Mouse (Mus musculus) heart, postnatal 10 days (tissue): ENCODE data around the gene Fancl. TPM values are rescaled to one million over a fixed set of nuclear protein-coding genes. Genes with fewer than 3 reads are reported as not detected.

Experiments
- DNase-seq, 2 experiments: peaks; one replicate each; pipeline ENCODE4 v3.0.0; 2021
- intact Hi-C: fragments of 180-260 bp; cut with DNase I; formaldehyde crosslinking; loops from one replicate; pipeline ENCODE4 v1.15.1; 2025
- total RNA-seq, 2 experiments: library from RNA; stranded (reverse); gene quantifications; 2 replicates each; pipeline ENCODE4 v1.2.3; 2021

Gene Fancl
- total RNA-seq, 2 experiments from 2014 or later, result 9.6 to 12.1 TPM

DNA sequence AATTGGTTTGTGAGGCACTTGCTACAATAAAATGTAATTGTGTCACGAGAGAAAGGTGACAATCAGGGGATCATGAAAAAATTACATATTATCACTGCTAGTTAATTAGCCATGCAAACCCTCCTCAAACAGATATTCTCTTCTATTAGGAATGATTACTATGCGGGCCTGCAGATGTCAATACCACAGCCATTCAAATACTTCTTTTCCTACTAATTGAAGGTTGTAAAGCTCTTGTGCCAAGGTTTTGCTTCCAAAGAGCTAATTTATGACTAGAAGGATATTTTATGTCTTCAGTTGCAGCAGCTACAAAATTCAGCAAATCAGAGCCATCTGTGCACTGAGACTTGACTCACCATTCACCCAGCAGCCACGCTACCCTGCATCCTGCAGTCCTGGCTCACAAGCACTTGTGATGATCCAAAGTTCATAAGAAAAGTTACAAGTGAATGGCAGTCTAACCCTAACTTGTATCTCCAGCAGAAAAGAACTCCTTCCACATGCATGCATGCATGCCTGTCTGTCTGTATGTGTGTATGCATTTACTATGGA lies 95.8 kb downstream of the Fancl start:
- intact Hi-C loops, result no loop called here
- no peak for DNase-seq

DNA sequence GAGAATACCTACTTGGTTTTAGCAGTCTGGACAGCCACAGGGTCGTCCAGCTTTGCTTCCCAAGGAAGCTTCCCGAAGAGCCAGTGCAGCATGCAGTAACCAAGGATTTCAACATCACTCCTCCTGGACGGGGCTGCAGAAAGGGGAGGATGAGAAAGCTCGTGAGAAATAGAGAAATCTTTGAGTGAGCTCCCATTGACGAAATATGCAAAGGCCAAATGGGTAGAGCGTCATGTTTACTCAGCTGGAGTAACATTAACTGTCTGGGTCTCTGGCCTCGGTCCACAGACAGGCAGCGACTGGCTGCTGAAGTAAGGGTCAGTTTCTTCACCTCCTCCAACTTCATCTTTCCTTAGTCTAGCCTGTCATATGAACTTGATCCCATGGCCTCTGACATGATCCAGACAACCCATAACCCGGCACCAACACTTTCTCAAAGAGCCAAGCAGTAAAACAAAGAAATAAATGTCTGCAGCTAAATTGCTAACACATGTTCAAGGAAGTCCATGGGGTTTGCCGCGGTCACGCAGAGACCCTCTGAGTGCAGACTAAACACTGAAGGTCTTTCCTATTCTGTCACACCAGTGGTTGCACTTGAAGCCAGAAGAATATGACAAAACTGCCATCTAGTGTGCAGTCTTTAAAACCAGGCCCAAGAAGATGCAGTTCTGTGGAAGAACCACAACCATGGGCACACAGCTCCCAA lies 104.0 kb downstream of the Fancl start:
- peak; percentile 48 to 51 for DNase-seq
- intact Hi-C loops, result loop anchor here (5.0 kb wide), 1 partner anchor 288 kb away; no protein-coding TSS in a partner anchor

DNA sequence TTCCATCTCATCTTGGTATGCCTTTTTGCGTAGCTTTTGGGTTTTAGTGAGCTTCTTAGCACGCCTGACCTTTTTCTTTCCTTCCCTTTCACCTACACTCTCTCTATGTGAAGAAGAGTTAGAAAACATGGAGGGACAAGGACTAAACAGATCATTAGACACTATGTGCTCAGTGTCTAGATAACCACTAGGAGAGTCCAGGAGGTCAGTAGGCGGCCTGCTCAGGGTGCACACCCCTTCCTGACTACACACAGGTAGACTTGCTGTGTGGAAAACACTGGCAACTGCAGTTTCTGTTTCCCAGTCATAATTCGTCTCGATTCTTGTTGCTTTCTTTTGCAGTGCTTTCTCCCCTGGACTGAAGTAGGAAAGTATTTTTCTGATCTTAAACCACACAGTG lies 110.0 kb downstream of the Fancl start:
- no peak for DNase-seq
- intact Hi-C loops, result no loop called here

DNA sequence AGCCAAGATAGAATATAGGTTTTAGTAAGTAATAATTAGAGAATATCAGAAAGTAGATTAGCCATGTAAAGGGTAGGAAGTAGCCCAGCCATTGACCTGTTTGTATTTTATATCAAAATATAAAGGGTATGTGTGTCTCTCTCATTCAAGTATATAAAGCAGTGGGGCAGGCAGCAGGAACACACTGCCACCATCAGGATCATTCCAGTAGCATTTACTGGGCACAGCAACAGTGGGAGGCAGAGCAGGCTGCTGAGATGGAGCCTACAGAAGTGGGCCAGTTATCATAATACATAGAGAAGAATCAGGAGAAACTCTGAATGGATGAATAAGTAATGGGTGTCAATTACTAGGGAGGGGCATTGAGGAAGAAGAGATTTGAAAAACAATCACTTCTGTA lies 127.7 kb downstream of the Fancl start:
- no peak for DNase-seq
- intact Hi-C loops, result no loop called here

DNA sequence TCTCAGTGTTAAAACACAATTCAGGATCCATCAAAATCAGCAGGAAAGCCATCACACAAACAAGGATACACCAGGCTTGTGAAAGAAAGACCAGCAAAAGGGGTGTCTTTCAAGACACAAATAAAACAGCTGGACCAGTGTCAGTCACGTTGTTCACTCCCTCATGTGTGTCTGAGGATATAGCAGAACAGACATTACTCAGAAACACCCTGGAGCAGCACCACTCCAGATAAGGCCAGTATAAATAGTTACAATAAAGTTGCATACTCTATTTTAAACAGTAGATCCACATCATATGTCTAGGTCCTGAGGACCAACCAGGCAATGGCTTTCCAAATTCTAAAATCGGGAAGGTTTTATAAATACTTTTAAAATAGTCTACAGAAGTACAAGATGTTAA lies 130.2 kb downstream of the Fancl start:
- peak in 1 of 2 experiments; percentile 13 for DNase-seq
- intact Hi-C loops, result no loop called here

DNA sequence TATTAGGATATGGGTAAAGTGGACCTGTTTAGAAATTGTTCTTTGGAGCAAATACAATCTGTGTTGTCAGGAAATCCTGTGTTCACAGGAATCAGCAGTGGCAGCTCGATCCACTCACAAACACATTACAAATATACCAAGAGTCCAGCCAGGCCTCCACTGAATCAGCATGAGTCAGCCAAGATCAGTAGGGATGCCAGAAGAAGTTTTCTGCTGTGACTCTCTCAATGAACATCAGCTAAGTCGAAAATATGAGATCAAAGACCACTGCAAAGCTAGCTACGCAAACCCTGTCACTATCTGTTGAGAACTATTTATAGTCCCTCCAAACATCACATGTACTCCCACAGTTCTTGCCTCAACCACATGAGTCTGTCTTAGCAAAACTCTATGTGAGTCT lies 133.1 kb downstream of the Fancl start:
- peak; percentile 3 to 10 for DNase-seq

More for the DNA sequence above, 133.1 kb downstream of the Fancl start:
- intact Hi-C loops, result no loop called here

Other genes starting within 250 kb of the Fancl start
- under 1 TPM; 0.67 to 0.84 TPM for gene 5730522E02Rik, start 175.4 kb upstream of the Fancl start, total RNA-seq
- gene Gm6899, start 207.1 kb downstream of the Fancl start, total RNA-seq, result not detected
- 1 to 10 TPM; 7.4 to 8.3 TPM for gene Vrk2, start 207.9 kb downstream of the Fancl start, total RNA-seq